Mouse (Mus musculus): ENCODE results near the gene Prr18.

The Prr18 gene

DNA sequence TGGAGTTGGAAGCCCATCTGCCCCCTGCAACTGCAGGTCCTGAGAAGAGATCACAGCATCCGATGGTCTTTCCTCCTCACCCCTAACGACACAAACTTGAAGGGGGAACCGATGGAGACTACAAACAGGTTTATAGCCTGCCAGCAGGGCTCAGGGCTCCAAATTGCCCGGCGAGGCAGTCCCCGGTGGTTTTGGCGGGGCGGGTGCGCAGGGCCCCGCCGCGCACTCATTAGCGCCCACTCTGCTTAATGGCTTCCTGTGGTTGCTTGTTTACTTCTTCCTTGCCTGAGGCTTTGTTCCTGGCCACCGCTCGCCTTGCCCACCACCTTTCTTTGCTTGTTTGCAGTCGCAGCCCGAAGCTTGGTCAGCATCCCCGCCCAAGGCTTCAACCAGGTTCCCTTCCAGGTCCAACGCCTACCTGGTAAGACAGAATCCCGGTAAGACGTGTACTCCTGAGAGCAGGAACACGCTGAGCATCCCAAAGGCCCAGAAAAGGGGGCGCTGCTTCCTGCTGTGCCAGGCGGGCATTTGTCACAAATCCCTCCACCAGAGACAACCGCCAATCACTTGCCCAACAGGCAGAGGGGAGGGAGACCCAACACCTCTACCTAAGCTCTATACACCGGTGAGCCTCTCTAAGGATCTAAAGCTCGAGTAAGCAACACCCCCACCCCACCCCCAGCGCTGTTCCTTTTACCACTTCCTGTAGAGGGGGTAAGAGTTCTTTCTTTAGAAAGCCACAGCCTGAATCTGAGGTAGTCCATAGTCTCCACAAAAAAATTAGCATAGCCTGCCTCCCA lies 51.9 kb downstream of the Prr18 start:
- DNase-seq (ENCODE audit: low spot score), result no peak

DNA sequence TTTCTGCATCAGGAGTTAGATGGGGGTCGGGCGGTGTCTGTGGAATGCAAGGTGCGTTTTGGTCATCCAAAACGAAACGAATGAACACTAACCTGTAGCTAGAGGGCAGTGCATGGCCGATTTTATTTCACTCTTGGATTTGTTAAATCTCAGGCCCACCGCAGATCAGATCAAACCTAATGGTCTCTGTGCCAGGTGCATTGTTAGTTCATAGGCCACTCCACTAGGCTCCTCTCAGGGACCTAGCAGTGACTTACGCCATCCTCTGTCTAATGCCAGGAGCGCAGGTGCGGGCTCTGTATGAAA lies 52.5 kb downstream of the Prr18 start:
- no peak for DNase-seq (ENCODE audit: low spot score)

DNA sequence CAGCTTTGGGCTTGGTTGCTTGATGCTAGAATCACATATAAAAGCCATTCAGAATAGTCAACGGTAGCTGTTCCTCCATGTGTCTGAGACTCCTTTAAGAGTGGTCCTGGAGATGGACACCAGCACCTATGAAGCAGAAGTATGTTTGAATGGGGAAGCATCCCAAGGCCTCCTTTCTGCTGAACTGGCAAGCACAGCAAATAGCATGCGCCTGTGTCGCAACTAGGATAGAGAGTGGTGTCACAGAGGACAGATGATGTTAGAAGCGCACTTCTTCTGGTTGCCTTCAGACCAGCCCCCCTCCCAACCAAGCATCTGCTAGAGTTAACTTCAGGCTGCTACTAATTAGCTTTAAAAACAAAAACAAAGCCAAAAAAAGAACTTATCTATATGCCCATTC lies 53.2 kb downstream of the Prr18 start:
- DNase-seq (ENCODE audit: low spot score), result no peak
